Comparison of ENCODE assay signal across 1 mouse cellular context in the genomic region with DNA sequence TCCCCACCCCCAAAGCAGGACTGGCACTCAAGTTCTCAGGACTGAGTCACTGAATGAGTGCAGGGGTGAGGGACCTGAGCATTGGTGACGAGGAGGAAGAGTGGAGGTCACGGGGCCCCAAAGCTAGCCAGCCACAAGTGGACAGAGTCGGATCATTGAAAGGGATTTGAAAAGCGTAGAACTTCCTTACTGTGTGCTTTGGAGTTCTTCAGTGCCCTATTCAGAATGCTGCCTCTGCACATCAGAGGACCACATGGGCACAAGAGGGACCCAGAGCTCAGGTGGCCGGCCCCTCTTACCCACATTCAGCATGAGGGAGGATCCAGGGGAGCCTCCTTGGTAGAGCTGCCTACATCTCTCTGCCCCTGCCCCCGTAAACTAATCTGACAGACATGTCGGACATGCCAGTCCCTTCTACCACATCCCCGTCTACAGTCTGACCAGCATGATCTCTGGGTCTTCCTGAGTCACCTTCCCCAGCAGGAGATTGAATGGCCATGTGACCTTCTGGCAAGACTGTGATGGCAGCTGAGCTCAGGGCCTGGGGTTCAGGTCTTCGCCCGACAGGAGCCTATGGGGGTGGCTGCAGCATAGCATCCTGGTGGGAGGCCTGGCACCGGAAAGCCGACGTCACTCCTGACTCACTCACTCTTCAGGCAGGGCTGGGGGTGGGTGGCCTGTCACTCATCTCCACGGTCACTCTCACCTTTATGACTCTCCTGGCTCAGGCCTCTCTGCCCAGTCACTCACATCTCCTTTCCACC.
TF ChIP-seq lines count a peak whose summit lies in the region.

No protein-coding gene starts in this region.

TF ChIP-seq in CH12.LX, 34 proteins besides CTCF, POLR2A, EP300 and RAD21 (continued from another document):
- TF ChIP-seq HCFC1 (IDR thresholded peaks at IDR 0.05; ENCODE audit: low read depth, low read length) (peak; percentile 12; the same call in 1 of the 2 replicates), GABPA (IDR thresholded peaks at IDR 0.05; ENCODE audit: insufficient replicate concordance, low read depth, low read length) (no peak), ETS1 (conservative IDR thresholded peaks at IDR 0.05; ENCODE audit: low read depth, low read length) (peak; percentile 83), POLR2AphosphoS2 (IDR thresholded peaks at IDR 0.05; ENCODE audit: low read depth, low read length) (no peak), MAZ (IDR thresholded peaks at IDR 0.05; ENCODE audit: low read depth, low read length) (no peak), NELFE (IDR thresholded peaks at IDR 0.05; ENCODE audit: low read depth, low read length) (0 out of 2 replicates have a peak, but pooled peaks have one; percentile 28), JUND (conservative IDR thresholded peaks at IDR 0.05; ENCODE audit: low read depth, low read length) (no peak), ELF1 (IDR thresholded peaks at IDR 0.05; ENCODE audit: low read depth, low read length) (no peak), TCF12 (IDR thresholded peaks at IDR 0.05; ENCODE audit: low read depth, low read length) (peak; percentile 55; the same call in 1 of the 2 replicates), MEF2A (IDR thresholded peaks at IDR 0.05; ENCODE audit: borderline replicate concordance, low read depth, low read length) (no peak), NRF1 (IDR thresholded peaks at IDR 0.05; ENCODE audit: low read depth, low read length) (no peak), E2F4 (IDR thresholded peaks at IDR 0.05; ENCODE audit: insufficient replicate concordance, low read depth, low read length) (no peak), UBTF (IDR thresholded peaks at IDR 0.05; ENCODE audit: low read depth, low read length) (no peak), SIN3A (IDR thresholded peaks at IDR 0.05; ENCODE audit: low read length) (peak; percentile 67; the same call in 1 of the 2 replicates), ZC3H11A (IDR thresholded peaks at IDR 0.05; ENCODE audit: low read depth, low read length) (no peak), MAX (IDR thresholded peaks at IDR 0.05; ENCODE audit: low read length) (peak; percentile 68; the same call in 1 of the 2 replicates), MAFK (IDR thresholded peaks at IDR 0.05; ENCODE audit: insufficient replicate concordance, low read length) (no peak), IRF4 (IDR thresholded peaks at IDR 0.05; ENCODE audit: low read depth, low read length) (no peak), PAX5 (IDR thresholded peaks at IDR 0.05; ENCODE audit: low read length) (no peak), ZKSCAN1 (IDR thresholded peaks at IDR 0.05; ENCODE audit: borderline replicate concordance, low read depth, low read length) (no peak), MXI1 (IDR thresholded peaks at IDR 0.05; ENCODE audit: low read depth, low read length) (peak; percentile 72), MYC (IDR thresholded peaks at IDR 0.05; ENCODE audit: low read depth, low read length) (0 out of 2 replicates have a peak, but pooled peaks have one; percentile 41), CHD1 (IDR thresholded peaks at IDR 0.05; ENCODE audit: low read depth, low read length) (0 out of 2 replicates have a peak, but pooled peaks have one; percentile 16), TBP (conservative IDR thresholded peaks at IDR 0.05; ENCODE audit: low read depth, low read length) (0 out of 2 replicates have a peak, but pooled peaks have one; percentile 29), BHLHE40 (IDR thresholded peaks at IDR 0.05; ENCODE audit: low read depth, low read length) (peak; percentile 59)
